Mouse (Mus musculus) spleen, adult 2 months (tissue): ENCODE measurements around the gene Agbl5.

Experiments used
- CTCF ChIP-seq: fragments of 200-500 bp; IDR thresholded peaks from 2 replicates; pipeline ENCODE4 v1.5.1; 2011; ENCODE audit warnings: mild to moderate bottlenecking, inconsistent platforms; ENCODE audit not compliant: insufficient read depth, insufficient read length, insufficient replicate concordance; ENCODE audit errors: extremely low read depth
- POLR2A ChIP-seq: fragments of 200-500 bp; IDR thresholded peaks from 2 replicates; pipeline ENCODE4 v1.6.1; 2011; ENCODE audit warnings: low read depth, low read length, inconsistent platforms

DNA sequence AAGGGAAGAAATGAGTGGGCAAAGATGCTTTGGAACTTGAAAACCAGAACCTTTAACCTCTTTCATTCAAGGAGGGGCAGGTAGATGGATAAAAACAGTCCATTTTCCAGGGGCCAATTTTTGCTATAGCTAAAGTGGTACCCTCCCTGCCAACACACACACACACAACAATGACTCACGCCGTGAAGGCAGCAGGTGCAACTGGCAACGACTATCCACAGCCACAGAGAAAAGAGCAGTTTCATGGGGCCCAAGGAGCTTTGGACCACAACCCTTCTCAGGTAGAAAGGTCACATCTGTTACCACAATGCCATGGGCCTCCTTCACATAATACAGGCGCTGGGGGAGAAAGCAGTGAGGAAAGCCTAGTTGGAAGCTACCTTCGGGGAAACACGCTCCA lies 67.3 kb downstream of the Agbl5 start:
- TF ChIP-seq CTCF, result no peak
- TF ChIP-seq POLR2A, result no peak
